Mouse (Mus musculus) CD8-positive naive resting alpha-beta T cell, adult 57 days (primary cell): ENCODE measurements around the gene Clca1. TPM values are rescaled to one million over a fixed set of nuclear protein-coding genes. Genes with fewer than 3 reads are reported as not detected.

Source experiments
- total RNA-seq: library from RNA; stranded (reverse); gene quantifications from one replicate; pipeline ENCODE4 v1.2.4, GENCODE M21; 2023

The Clca1 gene
- total RNA-seq: not detected

GRCm38 (mm10) chr3:145032676-145033075 lies at the start of gene Clca1:
Gene Clca1 (minus strand): TSS chr3:145032776.

GRCm38 (mm10) chr3:144974945-144975344 lies 57.6 kb downstream of the Clca1 start, which contains the start of gene Clca4a:
Gene Clca4a (minus strand): TSS chr3:144975045.

Other genes starting within 250 kb of the Clca1 start
- gene Clca3a2, start 213.3 kb downstream of the Clca1 start, total RNA-seq: not detected
- not detected for gene Clca3b, start 183.4 kb downstream of the Clca1 start, total RNA-seq
- not detected for gene Clca4b, start 100.2 kb downstream of the Clca1 start, total RNA-seq
- not detected for gene Clca4a, start 57.7 kb downstream of the Clca1 start, total RNA-seq
- not detected for gene Clca2, start 66.7 kb upstream of the Clca1 start, total RNA-seq
- gene Odf2l, start 85.8 kb upstream of the Clca1 start, total RNA-seq: 18.5 TPM